Mouse (Mus musculus) hindbrain, embryonic 13.5 days (tissue): ENCODE results near the gene Hnrnpa2b1. TPM values are rescaled to one million over a fixed set of nuclear protein-coding genes. Genes with fewer than 3 reads are reported as not detected.
"Not testable (repeated sequence)": the region's sequence is repeated elsewhere in the genome, so short reads cannot be mapped to it uniquely, and the experiment has no call there.

Experiments used
- ATAC-seq: fragments of 200-750 bp; cut with Nextera tagmentation; 2 replicates; pipeline ENCODE4 v1.8.0; 2017; ENCODE audit warnings: moderate TSS enrichment; ENCODE audit not compliant: low FRiP score
- H3K27ac ChIP-seq: fragments of 300-500 bp; sonication (generic); 2 replicates; pipeline ENCODE4 v1.5.1; 2015; ENCODE audit warnings: inconsistent platforms, mild to moderate bottlenecking, moderate library complexity
- H3K27me3 ChIP-seq: fragments of 300-500 bp; sonication (generic); 2 replicates; pipeline ENCODE4 v1.6.1; 2015; ENCODE audit warnings: mild to moderate bottlenecking, inconsistent platforms
- H3K36me3 ChIP-seq: fragments of 300-500 bp; sonication (generic); 2 replicates; pipeline ENCODE4 v1.6.1; 2015; ENCODE audit warnings: mild to moderate bottlenecking, inconsistent platforms
- H3K4me1 ChIP-seq: fragments of 300-500 bp; sonication (generic); replicated peaks from 2 replicates; pipeline ENCODE4 v1.6.1; 2015; ENCODE audit warnings: inconsistent platforms
- H3K4me2 ChIP-seq: fragments of 300-500 bp; sonication (generic); 2 replicates; pipeline ENCODE4 v1.6.1; 2015; ENCODE audit warnings: inconsistent platforms, mild to moderate bottlenecking, moderate library complexity
- H3K4me3 ChIP-seq: fragments of 300-500 bp; sonication (generic); 2 replicates; pipeline ENCODE4 v1.5.1; 2015; ENCODE audit warnings: mild to moderate bottlenecking, inconsistent platforms
- H3K9ac ChIP-seq: fragments of 300-500 bp; sonication (generic); 2 replicates; pipeline ENCODE4 v1.6.1; 2015; ENCODE audit warnings: mild to moderate bottlenecking, inconsistent platforms
- H3K9me3 ChIP-seq: fragments of 300-500 bp; sonication (generic); 2 replicates; pipeline ENCODE4 v1.6.1; 2016; ENCODE audit warnings: inconsistent platforms
- WGBS: fragments of 180-500 bp; shearing (Covaris S2); methylation state at CpG from one replicate; pipeline ENCODE4 v1.1.7; 2015; 5-methylcytosine and 5-hydroxymethylcytosine counted together
- polyA plus RNA-seq: library from polyadenylated mRNA; unstranded; fragments of >200 nt; fragmentation: Nextera tagmentation; extraction: Ambion mirVana; gene quantifications from 2 replicates; pipeline ENCODE4 v1.2.1, GENCODE M21; 2015

Hnrnpa2b1 gene
- polyA plus RNA-seq, 1 experiment from 2014 or later = 1,784 TPM

- no peaks in the 10 kb centered on the region for H3K27me3 ChIP-seq
- ATAC-seq = no peak
- H3K27ac ChIP-seq = no peak overlapping the region
- peaks cover 31% of the 10 kb centered on the region for H3K36me3 ChIP-seq
- no peaks in the 10 kb centered on the region for H3K9me3 ChIP-seq
- H3K9ac ChIP-seq = no peak overlapping the region
- no peaks in the 10 kb centered on the region for H3K4me1 ChIP-seq
- H3K4me3 ChIP-seq = no peak overlapping the region
- H3K4me2 ChIP-seq = no peak overlapping the region
- WGBS = 76% methylated on average over 7 of the region's 7 CpGs
Observed at GRCm38 (mm10) chr6:51486076-51486710, 16.5 kb upstream of the Hnrnpa2b1 start.

DNA sequence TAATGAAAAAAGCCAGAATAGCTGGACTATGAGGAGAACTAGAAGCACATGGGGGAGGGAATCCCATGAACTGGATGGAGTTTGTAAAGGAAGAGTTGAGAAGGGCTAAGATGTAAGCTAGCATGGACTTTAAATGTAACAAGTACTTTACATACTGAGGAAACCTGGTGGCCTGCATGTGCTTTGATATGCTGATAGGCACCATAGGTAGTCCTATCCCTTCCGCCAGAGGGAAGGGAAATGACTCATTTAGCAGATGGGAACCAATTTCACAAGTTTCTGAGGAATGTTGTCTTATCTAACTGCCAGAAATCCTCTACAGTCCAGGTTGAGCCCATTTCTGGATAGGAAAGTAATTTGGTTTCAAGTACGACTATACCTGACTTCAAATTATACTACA, 16.0 kb upstream of the Hnrnpa2b1 start:
- H3K4me1 ChIP-seq = no peaks in the 10 kb centered on the region
- no peak overlapping the region for H3K27ac ChIP-seq
- no peak for ATAC-seq
- WGBS = 54% methylated on average over 2 of the region's 2 CpGs
- no peak overlapping the region for H3K4me3 ChIP-seq
- no peaks in the 10 kb centered on the region for H3K9me3 ChIP-seq
- no peaks in the 10 kb centered on the region for H3K27me3 ChIP-seq
- no peak overlapping the region for H3K4me2 ChIP-seq
- H3K36me3 ChIP-seq = peaks cover 37% of the 10 kb centered on the region
- H3K9ac ChIP-seq = no peak overlapping the region

DNA sequence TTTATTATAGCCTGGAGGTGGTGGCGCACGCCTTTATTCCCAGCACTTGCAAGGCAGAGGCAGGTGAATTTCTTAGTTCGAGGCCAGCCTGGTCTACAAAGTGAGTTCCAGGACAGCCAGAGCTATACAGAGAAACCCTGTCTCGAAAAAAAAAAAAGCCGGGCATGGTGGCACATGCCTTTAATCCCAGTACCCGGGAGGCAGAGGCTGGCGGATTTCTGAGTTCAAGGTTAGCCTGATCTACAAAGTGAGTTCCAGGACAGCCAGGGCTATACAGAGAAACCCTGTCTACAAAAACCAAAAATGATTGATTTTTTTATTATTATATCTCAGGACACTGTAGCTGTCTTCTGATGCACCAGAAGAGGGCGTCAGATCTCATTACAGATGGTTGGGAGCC, 14.9 kb upstream of the Hnrnpa2b1 start:
- peaks cover 48% of the 10 kb centered on the region for H3K36me3 ChIP-seq
- not testable (repeated sequence) for ATAC-seq, H3K4me1 ChIP-seq, H3K27me3 ChIP-seq, H3K4me3 ChIP-seq, H3K27ac ChIP-seq, H3K4me2 ChIP-seq, H3K9ac ChIP-seq, H3K9me3 ChIP-seq
- 91% methylated on average over 8 of the region's 8 CpGs for WGBS

DNA sequence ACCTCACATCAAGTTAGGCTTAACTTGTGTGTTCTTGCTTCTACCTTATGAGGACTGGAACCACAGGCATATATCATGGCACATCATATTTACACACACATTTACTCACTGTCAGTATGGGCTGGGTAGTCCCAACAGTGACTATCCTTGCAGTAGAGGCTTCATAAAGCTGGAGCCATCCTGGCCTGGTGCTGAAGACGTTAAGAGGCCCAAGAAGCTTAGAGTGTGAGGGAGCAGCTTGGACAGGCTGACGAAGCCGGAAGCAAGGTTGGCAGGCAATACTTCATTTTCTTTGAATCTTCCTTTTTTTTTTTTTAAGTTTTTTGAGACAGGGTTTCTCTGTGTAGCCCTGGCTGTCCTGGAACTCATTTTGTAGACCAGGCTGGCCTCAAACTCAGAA, 14.2 kb upstream of the Hnrnpa2b1 start:
- WGBS = 94% methylated on average over 3 of the region's 3 CpGs
- peaks cover 55% of the 10 kb centered on the region for H3K36me3 ChIP-seq
- no peaks in the 10 kb centered on the region for H3K27me3 ChIP-seq
- H3K9me3 ChIP-seq = no peaks in the 10 kb centered on the region
- H3K4me2 ChIP-seq = no peak overlapping the region
- H3K27ac ChIP-seq = no peak overlapping the region
- H3K4me1 ChIP-seq = no peaks in the 10 kb centered on the region
- no peak for ATAC-seq
- no peak overlapping the region for H3K4me3 ChIP-seq
- no peak overlapping the region for H3K9ac ChIP-seq

- Histone ChIP-seq H3K4me1 (0 out of 2 replicates have a peak, but pooled peaks cover 4% of the 10 kb centered on the region), H3K9ac (no peak overlapping the region), H3K4me2 (no peak overlapping the region), H3K27ac (no peak overlapping the region), H3K4me3 (no peak overlapping the region), H3K9me3 (no peaks in the 10 kb centered on the region), H3K27me3 (no peaks in the 10 kb centered on the region), H3K36me3 (peaks cover 62% of the 10 kb centered on the region)
- 95% methylated on average over 8 of the region's 8 CpGs for WGBS
- ATAC-seq = no peak
Observed at GRCm38 (mm10) chr6:51481548-51481947, 11.9 kb upstream of the Hnrnpa2b1 start.

DNA sequence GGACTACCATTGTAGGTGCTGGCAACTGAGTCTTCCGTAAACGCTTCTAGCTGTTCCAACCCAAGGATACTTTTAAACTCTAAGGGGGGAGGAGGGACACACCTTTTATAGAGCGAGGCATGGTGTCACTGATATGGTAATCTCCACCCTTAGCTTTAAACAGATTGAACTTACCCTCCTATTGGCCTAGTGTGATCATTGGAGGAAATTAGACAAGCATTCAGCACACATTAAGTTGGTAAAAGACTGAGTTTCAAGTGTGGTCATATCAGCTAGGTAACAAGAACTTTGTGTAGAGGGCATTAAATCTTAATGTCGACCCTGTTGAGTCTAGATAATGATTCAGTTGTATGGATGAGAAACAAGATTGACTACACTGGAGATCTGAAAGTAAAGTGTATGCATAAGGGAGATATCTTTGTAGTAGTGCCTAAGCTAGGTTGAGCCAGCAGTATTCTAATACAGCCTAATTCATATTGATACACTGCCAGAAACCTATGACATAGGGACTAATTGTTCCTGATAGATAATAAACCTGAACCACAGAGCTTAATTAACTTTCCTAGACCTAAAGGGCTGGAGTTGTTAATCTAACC, 9.5 kb upstream of the Hnrnpa2b1 start:
- Histone ChIP-seq H3K4me3 (no peak overlapping the region), H3K9ac (no peak overlapping the region), H3K27ac (no peak overlapping the region), H3K4me2 (no peak overlapping the region), H3K27me3 (no peaks in the 10 kb centered on the region), H3K36me3 (peaks cover 73% of the 10 kb centered on the region), H3K4me1 (peaks cover 7% of the 10 kb centered on the region; the same call in 1 of the 2 replicates), H3K9me3 (no peaks in the 10 kb centered on the region)
- ATAC-seq = no peak
- 96% methylated on average over 4 of the region's 4 CpGs for WGBS

- peak overlapping the region; percentile 98 for H3K4me3 ChIP-seq
- H3K4me1 ChIP-seq = peaks cover 31% of the 10 kb centered on the region
- WGBS = 44% methylated on average over 4 of the region's 4 CpGs
- no peaks in the 10 kb centered on the region for H3K9me3 ChIP-seq
- ATAC-seq = no peak
- H3K27ac ChIP-seq = peak overlapping the region; percentile 59
- no peaks in the 10 kb centered on the region for H3K27me3 ChIP-seq
- H3K9ac ChIP-seq = peak overlapping the region; percentile 71
- peak overlapping the region; percentile 73 for H3K4me2 ChIP-seq
- H3K36me3 ChIP-seq = peaks cover 31% of the 10 kb centered on the region
Observed at GRCm38 (mm10) chr6:51472213-51472612, 2.5 kb upstream of the Hnrnpa2b1 start.

DNA sequence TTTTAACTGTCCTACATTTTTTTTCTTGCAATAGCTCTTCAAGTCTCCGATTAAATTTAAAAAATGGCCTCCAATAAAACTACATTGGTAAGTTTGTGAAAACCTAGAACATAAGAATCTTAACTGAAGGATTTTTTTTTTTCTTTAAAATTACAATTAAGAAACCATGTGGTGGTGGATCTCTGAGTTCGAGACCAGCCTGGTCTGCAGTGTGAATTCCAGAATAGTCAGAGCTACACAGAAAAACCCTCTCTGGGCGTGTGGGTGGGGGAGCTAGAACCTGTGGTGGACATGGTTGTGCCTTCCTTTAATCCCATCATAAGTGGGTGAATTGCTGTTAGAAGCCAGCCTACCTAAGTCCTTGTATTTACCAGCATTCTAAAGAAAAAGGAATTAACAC, 2.1 kb upstream of the Hnrnpa2b1 start:
- Histone ChIP-seq H3K4me2 (peak overlapping the region; percentile 73), H3K4me3 (peak overlapping the region; percentile 98), H3K9ac (peak overlapping the region; percentile 71), H3K27me3 (no peaks in the 10 kb centered on the region), H3K27ac (peak overlapping the region; percentile 59), H3K4me1 (peaks cover 33% of the 10 kb centered on the region), H3K36me3 (peaks cover 31% of the 10 kb centered on the region), H3K9me3 (no peaks in the 10 kb centered on the region)
- ATAC-seq = no peak
- 15% methylated on average over 3 of the region's 3 CpGs for WGBS

DNA sequence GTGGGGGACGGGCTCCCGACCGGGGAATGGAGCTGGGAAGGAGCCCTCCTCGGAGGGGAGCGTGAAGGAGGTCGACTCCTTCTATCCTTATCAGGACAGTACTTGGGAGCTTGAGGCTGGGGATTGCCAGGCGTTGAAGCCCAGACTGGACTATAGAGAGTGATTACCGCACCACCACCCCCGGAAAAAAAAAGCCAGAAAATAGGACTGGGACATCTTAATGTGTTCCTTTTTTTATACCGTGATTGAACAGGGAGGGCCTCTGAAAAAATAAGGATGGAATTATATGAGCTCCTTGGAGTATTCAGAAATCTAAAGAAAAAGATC, 1.4 kb upstream of the Hnrnpa2b1 start:
- Histone ChIP-seq H3K36me3 (peaks cover 33% of the 10 kb centered on the region), H3K27me3 (no peaks in the 10 kb centered on the region), H3K4me3 (peak overlapping the region; percentile 98), H3K4me1 (peaks cover 37% of the 10 kb centered on the region), H3K4me2 (peak overlapping the region; percentile 73), H3K27ac (peak overlapping the region; percentile 100), H3K9ac (peak overlapping the region; percentile 100), H3K9me3 (no peaks in the 10 kb centered on the region)
- 0% methylated on average over 10 of the region's 10 CpGs for WGBS
- no peak; the same call in 1 of the 2 replicates for ATAC-seq

DNA sequence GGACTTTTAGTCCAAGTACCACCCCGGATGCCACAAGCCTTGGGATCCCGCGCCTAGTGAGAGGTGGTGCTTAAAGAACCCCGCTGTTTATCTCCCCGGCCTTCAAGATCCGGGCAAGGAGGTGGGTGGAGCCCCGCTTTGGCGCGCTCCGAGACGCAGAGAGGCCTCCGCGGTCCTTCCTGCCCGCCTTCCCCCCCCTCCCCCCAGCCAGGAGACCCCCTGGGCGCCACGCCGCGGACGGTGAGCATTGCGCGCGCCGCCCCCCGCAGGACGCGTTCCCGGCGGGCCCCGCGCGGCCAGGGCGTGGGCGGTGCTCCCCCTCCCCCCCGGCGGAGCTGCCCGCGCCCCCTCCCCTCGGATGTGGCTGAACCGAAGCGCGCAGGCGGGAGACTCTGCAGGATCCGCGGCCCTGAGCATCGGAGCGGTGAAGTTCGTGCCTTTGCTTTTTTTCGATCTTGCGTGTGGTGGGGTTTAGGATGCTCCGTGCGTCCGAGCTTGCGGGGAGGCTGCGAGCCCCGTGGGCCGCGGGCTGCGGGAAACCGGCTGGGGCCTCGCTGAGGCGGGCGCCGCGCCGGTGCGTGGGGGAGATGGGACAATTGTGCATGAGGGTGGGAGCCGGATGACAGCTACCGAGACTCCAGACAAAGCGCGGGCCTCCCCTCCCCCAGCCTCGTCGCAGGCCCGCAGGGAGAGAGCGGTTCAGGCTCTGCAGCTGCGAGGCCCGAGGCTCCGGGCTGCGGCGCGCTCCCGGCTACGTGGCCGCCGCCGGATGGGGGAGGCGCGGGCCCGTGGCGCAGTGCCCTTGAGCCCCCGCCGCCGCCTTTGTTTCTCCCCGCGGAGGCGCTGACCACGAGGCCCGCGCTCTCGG, 851 bp upstream of the Hnrnpa2b1 start, which contains the start of gene Cbx3:
TSS of gene Cbx3 (plus strand) at position 50 of the 868 bp plus-strand sequence.
- H3K9ac ChIP-seq = peak within 1 kb of the TSS; percentile 100
- peak; percentile 86 for ATAC-seq
- H3K27ac ChIP-seq = peak within 1 kb of the TSS; percentile 100

GRCm38 (mm10) chr6:51468891-51469561, 668 bp downstream of the Hnrnpa2b1 start:
- Histone ChIP-seq H3K4me3 (peak overlapping the region; percentile 98), H3K36me3 (peaks cover 28% of the 10 kb centered on the region), H3K27me3 (no peaks in the 10 kb centered on the region), H3K9ac (peak overlapping the region; percentile 100), H3K4me1 (peaks cover 41% of the 10 kb centered on the region), H3K9me3 (no peaks in the 10 kb centered on the region), H3K27ac (peak overlapping the region; percentile 100), H3K4me2 (peak overlapping the region; percentile 70)
- ATAC-seq = peak; percentile 30
- WGBS = under 1% methylated on average over 63 of the region's 63 CpGs

More for the DNA sequence above, 851 bp upstream of the Hnrnpa2b1 start, which contains the start of gene Cbx3:
- H3K27me3 ChIP-seq = no peaks in the 10 kb centered on the region
- H3K4me2 ChIP-seq = peak within 1 kb of the TSS; percentile 73
- no peaks in the 10 kb centered on the region for H3K9me3 ChIP-seq
- peaks cover 43% of the 10 kb centered on the region for H3K4me1 ChIP-seq
- H3K4me3 ChIP-seq = peak within 1 kb of the TSS; percentile 98
- peaks cover 34% of the 10 kb centered on the region for H3K36me3 ChIP-seq
- under 1% methylated on average over 91 of the region's 99 CpGs for WGBS

DNA sequence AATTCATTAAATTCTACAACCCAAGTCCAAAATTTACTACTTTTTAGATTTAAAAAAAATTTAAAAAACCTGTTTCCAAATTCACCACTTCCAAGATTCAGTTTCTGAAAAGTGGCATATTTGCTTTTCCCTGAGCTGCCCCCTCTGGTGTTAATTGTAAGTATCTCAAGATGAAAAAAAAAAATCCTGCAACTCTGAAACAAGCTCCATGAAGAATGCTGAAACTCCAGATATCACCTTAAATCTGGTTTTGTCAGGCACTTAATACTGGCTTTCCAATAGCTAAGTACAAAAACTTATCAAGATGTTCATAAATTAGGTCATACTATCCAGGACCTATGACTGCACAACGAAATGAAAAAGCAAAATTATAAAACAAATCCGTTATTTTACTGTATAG, 2.0 kb downstream of the Hnrnpa2b1 start:
- Histone ChIP-seq H3K9ac (peak overlapping the region; percentile 60), H3K9me3 (no peaks in the 10 kb centered on the region), H3K27me3 (no peaks in the 10 kb centered on the region), H3K27ac (no peak overlapping the region), H3K4me3 (peak overlapping the region; percentile 98), H3K4me2 (peak overlapping the region; percentile 70), H3K4me1 (peaks cover 35% of the 10 kb centered on the region), H3K36me3 (peaks cover 32% of the 10 kb centered on the region)
- 0% methylated on average over 2 of the region's 2 CpGs for WGBS
- no peak for ATAC-seq
